Mouse (Mus musculus): Measurements from ENCODE around the gene Znrf1.

- TF ChIP-seq POLR2A (IDR thresholded peaks at IDR 0.05; ENCODE audit: borderline replicate concordance, extremely low read depth, low read depth, low read length) = no peak
- TF ChIP-seq CTCF (IDR thresholded peaks at IDR 0.05; ENCODE audit: insufficient read depth, low read length) = no peak
Observed at GRCm38 (mm10) chr8:111577880-111578533, 42.1 kb downstream of the Znrf1 start.
